Mouse (Mus musculus) cerebellum, postnatal 25 days (tissue): ENCODE measurements around the gene Kifc1.
A peak's percentile ranks its signal among the peaks of the same experiment; 100 is the strongest.
"Not testable (repeated sequence)": the region's sequence is repeated elsewhere in the genome, so short reads cannot be mapped to it uniquely, and the experiment has no call there.

ENCODE experiments used
- DNase-seq, 2 experiments: peaks; one replicate each; pipeline ENCODE4 v3.0.0; 2021; ENCODE audit warnings: mixed read lengths in 2 of 2

Kifc1 gene

DNA sequence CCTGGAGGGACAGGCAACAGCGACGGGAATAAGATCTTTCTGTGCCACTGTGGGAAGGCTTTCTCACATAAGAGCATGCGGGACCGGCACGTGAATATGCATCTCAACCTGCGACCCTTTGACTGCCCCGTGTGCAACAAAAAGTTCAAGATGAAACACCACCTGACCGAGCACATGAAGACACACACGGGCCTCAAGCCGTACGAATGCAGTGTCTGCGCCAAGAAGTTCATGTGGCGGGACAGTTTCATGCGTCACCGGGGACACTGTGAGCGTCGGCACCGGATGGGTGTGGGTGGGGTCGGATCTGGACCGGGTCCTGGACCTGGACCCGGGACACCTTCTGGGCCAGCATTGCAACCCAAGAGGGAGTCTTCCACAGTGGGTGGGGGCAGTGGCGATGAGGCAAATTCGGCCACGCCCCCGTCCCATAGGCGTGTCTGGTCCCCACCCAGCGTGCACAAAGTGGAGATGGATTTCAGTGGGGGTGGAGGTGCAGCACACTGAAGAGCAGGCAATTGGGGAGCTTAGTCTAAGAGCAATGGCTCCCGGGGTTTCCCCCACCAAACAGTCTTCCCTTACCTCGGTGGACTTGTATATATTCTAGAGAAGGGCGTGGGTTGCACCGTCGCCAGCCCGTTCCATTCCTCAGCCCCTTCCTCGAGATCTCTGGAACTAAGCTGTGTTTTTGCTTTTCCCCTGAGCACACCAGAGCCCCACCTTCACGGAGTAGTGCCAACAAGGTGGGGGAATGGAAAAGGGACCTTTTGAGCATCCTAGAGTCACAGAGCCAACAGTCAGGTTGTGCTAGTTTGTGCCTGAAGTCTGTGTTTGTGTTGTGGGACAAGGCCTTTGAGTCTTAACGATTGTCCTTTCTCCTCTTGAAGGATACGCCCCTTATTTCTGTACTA is 28.1 kb upstream of the Kifc1 start:
- peak in 1 of 2 experiments; percentile 12 for DNase-seq

DNA sequence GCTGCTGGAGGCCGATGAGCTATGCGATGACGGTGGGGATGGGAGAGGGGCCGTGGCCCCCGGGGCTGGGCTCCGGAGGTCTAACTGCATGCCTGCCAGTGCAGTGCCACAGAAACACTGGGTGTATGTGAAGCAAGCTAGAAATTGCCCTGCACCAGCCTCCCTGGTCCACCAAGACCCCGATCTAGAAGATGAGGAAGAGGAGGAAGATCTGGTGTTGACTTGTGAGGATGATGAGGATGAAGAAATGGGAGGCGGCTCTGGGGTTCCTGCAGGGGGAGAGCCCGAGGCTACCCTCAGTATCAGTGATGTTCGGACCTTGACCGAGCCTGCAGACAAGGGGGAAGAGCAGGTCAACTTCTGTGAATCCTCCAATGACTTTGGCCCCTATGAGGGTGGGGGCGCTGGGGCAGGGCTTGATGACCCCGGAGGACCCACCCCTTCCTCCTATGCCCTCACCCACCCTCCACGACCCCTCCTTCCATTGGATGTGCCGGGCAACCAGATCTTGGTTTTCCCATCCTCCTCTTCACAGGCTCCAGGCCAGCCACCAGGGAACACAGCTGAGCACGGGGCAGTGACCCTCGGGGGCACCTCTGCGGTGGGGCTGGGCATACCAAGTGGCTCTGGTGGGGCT is 27.3 kb upstream of the Kifc1 start:
- no peak for DNase-seq

DNA sequence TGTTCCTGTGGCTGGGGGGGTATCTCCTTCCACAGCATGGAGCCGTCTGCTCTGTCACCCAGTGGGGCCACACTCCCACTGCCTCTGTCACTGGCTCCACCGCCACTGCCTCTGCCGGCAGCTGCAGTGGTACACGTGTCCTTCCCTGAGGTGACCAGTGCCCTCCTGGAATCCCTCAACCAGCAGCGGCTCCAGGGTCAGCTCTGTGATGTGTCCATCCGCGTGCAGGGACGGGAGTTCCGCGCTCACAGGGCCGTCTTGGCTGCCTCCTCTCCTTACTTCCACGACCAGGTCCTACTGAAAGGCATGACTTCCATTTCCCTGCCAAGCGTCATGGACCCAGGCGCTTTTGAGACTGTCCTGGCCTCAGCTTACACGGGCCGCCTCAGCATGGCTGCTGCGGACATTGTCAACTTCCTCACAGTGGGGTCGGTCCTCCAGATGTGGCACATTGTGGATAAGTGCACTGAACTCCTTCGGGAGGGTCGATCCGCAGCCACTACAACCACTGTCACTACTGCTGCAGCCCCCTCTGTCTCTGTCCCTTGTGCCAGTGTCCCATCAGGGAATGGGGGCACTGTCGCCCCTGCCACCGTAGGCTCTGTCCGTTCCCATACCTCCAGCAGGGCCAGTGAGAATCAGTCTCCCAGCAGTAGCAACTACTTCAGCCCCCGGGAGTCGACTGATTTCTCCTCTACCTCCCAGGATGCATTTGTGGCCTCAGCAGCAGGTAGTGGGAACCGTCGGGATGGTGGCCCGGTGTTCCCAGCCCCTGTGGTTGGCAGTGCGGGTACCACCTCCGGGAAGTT is 26.6 kb upstream of the Kifc1 start:
- peak in 1 of 2 experiments; percentile 17 for DNase-seq

DNA sequence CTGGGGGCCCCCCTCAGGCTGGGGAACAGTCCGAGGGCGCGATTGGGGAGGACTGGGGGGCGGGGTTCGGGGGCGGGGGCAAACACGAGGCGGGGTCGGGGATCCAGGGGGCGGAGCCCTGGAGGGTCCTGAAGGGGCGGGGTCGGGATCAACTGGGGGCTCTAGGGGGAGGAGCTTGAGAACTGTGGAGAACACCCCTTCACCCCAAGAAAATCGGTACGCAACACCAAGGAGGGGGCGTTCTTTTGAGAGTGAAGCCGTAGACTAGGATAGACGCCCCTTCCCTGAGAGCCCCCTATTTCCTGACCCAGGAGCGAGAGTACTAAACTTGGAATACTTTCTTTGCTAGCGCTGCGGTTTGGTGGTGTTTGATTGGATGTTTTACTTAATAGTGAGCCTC is 25.8 kb upstream of the Kifc1 start:
- peak in 1 of 2 experiments; percentile 15 for DNase-seq

DNA sequence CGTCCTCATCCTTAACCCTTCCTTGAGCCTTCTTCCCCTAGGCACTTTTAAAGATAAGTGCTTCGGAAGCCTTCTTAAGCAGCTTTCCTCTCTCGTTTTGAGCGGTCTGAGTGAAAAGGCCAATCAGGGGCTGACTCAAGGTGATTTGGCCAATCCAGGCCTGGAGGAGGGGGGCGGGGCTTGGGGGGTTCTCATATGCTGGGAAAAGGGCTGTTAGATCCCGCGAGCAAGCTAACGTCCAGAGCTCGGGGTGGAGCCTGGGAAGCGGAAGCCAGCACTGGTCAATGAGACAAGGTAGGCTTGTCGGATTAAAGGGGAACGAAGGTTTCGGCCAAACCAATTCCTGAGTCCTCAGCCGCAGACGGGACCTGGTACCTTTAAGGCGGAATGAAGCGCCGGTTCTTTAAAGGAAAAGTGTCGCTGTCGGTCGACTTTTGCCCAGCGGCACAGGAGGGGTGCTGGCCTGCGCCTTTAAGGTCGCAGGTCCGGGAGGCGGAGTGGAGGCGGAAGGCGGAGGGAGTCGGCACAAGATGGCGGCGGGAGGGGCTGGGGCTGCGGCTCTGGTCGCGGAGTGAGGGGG is 25.3 kb upstream of the Kifc1 start, which contains the start of the genes Tapbp and Zbtb22:
Tapbp (plus strand) TSS at position 229 of the 580 bp plus-strand sequence.
Zbtb22 (plus strand) TSS at position 234 of the 580 bp plus-strand sequence.
- peak; percentile 98 for DNase-seq

DNA sequence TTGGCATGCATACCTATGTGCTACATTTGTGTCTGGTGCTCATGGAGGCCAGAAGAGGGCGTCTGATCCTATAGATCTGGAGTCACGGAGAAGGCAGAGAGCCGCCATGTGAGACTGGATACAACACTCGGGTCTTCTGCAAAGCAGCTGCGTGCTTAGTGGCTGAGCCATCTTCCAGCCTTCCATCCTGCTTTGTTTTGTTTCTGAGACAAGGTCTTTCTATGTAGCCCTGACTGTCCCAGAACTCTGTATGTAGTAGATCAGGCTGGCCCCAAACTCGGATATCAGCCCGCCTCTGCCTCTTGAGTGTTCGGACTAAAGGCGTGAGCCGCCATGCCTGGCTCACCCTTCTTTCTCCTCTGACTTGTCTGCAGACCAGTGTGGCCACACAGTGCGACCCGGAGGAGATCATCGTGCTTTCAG is 24.5 kb upstream of the Kifc1 start:
- no peak for DNase-seq

DNA sequence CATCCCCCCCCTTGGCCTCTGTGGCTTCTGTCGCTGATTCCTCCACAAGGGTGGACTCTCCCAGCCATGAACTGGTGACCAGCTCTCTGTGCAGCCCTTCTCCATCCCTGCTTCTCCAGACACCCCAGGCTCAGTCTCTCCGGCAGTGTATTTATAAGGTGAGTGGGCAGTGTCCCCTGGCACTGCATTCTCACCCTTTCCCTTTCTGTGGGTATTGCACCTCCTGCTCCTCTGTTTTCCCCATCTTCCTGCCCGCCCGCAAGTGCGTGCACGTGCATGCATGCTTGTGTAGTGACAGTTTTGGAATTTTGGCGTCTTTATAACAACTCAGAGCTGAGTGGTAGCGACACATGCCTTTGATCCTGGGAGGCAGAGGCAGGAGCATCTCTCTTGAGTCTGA is 23.4 kb upstream of the Kifc1 start:
- DNase-seq: no peak

DNA sequence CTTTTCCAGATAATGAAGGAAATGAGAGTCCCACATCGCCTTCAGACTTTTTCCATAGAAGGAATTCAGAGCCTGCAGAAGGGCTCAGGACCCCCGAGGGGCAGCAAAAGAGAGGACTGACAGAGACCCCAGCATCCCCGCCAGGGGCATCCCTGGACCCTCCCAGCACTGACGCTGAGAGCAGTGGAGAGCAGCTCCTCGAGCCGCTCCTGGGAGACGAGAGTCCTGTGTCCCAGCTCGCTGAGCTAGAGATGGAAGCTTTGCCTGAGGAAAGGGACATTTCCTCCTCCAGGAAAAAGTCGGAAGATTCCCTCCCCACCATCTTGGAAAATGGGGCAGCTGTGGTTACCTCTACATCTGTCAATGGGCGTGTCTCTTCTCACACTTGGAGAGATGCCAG is 22.8 kb upstream of the Kifc1 start:
- no peak for DNase-seq

DNA sequence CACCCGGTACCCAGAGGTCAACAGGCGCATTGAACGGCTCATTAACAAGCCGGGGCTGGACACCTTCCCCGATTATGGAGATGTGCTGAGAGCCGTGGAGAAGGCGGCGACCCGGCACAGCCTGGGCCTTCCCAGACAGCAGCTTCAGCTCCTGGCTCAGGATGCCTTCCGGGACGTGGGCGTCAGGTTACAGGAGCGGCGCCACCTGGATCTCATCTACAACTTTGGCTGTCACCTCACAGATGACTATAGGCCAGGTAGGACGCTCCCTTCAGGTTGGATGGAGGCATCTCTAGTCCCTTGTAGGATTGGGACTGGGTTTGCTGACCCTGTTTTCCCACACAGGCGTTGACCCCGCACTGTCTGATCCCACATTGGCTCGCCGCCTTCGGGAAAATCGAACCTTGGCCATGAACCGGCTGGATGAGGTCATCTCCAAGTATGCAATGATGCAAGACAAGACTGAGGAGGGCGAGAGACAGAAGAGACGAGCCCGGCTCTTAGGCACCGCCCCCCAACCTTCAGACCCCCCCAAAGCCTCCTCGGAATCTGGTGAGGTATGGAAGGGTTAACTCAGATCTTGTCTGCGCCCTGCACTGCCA is 21.5 kb upstream of the Kifc1 start:
- no peak for DNase-seq

DNA sequence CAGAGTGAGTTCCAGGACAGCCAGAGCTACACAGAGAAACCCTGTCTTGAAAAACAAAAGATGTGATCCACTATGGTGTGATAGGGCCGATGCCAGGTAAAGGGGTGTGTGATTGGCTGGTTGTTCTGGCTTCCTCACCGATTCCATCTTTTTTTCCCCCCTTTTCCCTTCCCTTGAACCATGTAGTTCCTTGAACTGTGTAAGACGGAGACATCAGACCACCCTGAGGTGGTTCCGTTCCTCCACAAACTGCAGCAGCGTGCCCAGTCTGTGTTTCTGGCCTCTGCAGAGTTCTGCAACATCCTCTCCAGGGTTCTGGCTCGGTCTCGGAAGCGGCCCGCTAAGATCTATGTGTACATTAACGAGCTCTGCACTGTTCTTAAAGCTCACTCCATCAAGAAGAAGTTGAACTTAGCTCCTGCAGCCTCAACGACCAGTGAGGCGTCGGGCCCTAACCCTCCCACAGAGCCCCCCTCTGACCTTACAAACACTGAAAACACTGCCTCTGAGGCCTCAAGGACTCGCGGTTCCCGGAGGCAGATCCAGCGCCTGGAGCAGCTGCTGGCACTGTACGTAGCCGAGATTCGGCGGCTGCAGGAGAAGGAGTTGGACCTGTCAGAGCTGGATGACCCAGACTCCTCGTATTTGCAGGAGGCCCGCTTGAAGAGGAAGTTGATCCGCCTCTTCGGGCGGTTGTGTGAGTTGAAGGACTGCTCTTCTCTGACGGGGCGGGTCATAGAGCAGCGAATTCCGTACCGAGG is 20.8 kb upstream of the Kifc1 start:
- no peak for DNase-seq

DNA sequence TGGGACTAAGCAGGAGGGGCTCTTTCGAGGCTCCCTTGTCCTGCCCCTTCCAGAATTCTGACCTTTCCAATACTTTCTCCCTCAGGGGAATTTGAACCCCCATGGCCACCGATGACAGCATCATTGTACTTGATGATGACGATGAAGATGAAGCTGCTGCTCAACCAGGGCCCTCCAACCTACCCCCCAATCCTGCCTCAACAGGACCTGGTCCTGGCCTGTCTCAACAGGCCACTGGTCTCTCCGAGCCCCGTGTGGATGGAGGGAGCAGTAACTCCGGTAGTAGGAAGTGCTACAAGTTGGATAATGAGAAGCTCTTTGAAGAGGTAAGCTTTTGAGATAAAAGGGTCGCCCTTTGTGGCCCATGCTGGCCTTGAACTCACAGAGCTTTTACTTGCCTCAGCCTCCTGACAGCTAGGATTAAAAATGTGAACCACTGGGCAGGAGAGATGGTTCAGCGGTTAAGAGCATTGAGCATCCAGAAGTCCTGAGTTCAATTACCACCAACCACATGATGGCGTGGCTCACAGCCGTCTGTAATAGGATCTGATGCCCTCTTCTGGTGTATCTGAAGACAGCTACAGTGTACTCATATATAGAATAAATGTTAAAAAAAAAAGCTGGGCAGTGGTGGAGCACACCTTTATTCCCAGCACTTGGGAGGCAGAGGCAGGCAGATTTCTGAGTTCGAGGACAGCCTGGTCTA is 20.0 kb upstream of the Kifc1 start:
- no peak for DNase-seq

DNA sequence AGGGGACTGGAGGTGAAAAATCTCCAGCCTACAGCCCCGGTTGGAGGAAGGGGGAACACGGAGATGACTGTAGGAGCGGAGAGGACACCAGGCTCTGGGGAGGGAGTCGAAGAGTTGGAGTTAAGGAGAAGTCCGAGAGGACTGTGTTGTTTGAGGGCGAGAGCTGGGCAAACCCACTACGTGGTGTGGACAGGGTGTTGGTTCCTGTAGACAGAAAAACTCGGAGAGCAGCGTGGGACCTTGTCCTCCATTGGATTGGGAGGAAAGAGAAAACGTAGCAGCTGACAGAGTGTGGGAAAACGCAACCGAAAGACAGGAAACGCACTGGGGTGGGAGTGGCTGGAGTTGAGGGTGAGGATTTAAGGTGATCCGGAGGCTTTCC is 19.4 kb upstream of the Kifc1 start:
- DNase-seq: no peak

DNA sequence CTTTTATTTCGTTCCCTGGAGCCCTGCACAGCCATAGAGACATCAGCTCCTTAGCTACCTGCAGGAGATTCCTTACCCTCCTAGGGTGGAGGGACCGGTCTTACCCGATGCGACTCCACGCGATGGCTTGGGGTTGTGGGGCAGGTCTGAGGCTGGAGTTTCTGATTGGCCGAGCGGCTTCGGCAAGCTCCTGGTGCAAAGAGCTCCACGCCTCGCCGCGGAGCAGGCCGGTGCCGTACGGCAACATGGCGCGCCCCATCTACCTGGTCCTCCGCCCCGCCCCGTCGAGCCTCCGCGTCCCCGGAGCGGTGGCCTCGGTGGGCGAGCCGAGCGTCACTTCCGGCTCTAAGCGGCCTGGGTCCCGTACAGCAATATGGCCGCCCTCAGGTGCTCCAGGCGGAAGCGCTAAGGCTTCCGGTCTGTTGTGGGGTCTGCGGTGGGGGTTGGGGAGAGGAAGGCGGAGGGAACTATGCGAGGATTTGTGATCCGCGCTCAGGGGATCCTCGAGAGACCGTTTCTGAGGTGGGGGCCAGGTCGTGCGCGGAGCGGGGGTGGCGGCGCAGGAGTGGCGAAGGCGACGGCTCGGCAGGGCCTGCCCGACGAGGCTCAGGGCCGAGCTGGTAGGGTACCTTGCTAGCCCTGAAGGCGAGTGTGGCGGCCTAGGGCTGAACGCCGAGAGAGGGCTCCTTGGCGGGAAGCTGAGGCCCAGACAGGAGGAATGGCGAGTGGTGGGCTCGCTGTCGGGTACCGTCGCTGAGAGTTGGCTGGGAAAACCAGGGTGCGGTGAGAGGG is 18.8 kb upstream of the Kifc1 start, which contains the start of gene Daxx:
Daxx (plus strand) TSS at position 338 of the 792 bp plus-strand sequence.
- DNase-seq: peak; percentile 98 to 99

DNA sequence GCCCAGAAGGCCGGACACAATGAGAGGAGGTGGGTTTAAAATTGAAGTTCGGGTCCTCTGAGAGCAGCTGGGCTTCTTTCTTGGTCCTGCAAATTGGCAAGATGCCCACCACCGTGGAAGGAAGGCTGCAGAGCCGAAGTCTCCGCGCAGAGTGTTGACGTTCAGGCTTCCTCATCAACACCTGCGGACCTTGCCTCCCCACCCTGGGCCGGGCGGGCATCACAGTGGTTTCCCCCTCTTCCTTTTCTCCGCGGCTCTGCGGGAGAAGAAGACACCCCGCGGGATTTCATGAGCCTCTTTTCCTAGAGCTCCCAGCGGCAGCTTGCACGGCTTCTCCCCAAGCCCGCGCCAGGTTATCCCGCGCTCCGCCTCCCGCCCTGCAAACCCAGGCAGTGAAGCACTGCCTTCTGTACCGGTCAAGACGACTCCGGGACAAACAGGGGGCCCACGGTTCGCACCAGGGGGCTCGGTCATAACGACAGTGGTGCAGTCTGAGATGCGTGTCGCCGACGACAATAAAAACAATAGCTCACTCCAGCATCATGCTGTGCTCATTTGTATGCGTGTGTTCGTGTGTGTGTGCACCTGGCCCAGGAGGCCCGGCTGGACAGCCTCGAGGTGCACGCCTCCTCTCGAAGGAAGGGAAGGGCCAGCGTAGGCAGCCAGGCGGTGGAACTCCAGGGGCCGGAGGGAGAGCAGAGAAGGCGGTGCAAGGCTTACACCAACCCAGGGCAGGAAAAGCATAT is 18.0 kb upstream of the Kifc1 start:
- peak; percentile 73 to 76 for DNase-seq

DNA sequence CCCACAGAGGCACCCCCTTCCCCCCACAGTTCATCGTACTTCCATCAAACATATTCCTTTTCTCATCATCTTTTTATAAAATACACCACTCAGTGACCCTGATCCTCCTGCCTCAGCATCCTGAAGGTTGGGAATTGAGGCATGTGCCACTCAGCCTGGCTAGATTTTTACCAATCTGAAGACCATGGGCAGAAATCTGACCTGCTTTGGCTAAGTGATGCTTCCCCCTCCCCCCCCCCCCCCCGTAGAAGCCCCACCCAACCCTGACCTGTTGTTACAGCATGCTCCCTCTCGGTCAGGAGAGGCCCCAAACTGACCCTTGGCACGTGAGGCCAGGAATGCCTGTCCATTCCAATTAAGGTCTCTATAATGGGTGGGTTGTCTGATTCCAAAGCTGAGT is 14.4 kb upstream of the Kifc1 start, which contains the start of gene Platr17:
Platr17 (plus strand) TSS at position 301 of the 400 bp plus-strand sequence.
- DNase-seq: not testable (repeated sequence)

DNA sequence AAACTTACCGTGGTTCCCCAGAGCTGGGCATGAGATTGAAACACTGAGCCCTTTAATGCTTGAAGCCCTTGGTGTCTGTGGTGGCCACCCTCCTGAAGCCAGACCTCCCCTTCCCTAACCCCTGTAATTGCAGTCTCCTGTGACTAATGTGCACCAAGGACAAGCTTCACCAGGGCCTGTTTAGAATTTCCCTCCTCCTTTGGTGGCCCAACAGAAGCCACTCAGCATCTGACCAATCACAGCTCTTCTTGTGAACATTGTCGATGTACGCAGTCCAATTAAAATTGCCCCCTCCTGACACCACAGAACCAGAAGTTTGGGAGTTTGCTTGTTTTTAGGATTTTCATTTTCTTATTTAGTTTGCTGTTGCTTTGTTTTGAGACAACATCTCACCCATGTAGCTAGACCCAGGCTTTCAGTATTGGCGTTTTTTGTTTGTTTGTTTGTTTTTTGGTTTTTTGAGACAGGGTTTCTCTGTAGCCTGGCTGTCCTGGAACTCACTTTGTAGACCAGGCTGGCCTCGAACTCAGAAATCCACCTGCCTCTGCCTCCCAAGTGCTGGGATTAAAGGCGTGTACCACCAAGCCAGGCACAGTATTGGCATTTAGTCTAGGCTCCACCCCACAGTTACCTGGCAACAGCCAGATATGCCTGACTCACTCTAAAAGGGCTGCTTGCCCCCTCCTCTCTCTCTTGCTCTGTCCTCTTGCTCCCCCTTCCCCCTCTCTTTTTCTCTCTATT is 13.6 kb upstream of the Kifc1 start:
- not testable (repeated sequence) for DNase-seq

DNA sequence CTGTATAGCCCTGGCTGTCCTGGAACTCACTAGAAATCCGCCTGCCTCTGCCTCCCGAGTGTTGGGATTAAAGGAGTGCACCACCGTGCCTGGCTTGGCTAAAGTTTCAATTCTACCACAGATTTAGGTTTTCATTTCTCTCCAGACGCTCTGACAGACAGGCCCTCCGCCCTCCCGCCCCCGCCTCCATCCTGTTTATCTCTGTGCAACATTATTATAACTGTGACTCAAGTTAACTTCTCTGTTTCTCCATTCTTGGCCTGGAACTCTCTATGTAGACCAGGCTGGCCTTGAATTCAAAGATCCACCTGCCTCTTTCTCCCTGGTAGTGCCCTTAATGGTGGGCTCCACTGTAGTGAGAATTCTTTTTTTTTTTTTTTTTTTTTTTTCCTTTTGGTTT is 12.0 kb upstream of the Kifc1 start:
- no peak for DNase-seq

DNA sequence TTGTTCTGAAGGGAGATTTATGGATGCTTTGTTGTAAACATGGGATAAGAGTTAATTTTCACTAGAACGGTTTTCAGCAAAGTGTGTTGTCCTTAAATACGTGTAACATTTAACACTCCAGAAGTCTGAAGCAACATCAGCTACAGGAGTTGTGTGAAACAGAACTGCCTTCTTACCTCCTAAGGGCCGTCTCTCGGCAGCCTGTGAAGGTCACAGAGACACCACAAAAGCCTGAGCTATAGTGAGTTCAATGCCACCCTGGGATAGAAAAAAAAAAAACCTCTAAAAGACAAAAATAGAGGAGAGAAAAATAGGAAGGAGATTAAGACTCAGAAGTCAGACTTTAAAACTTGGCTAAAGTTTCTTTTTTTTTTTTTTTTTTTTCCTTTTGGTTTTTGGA is 11.6 kb upstream of the Kifc1 start:
- no peak for DNase-seq
